Mouse (Mus musculus) limb, embryonic 14.5 days (tissue): Measurements from ENCODE around the gene Jak1. TPM values are rescaled to one million over a fixed set of nuclear protein-coding genes. Genes with fewer than 3 reads are reported as not detected.

Experiments
- ATAC-seq: fragments of 200-750 bp; cut with Nextera tagmentation; 2 replicates; pipeline ENCODE4 v1.8.0; 2017; ENCODE audit warnings: low read depth, moderate number of reproducible peaks, moderate TSS enrichment; ENCODE audit not compliant: low FRiP score
- DNase-seq: peaks from one replicate; pipeline ENCODE4 v3.0.0-alpha.2; 2015; ENCODE audit warnings: low spot score
- H3K27ac ChIP-seq: fragments of 300-500 bp; sonication (generic); replicated peaks from 2 replicates; pipeline ENCODE4 v1.5.1; 2014; ENCODE audit warnings: low read depth, mild to moderate bottlenecking, low read length, moderate library complexity, mixed read lengths
- H3K27me3 ChIP-seq: fragments of 300-500 bp; sonication (generic); 2 replicates; pipeline ENCODE4 v1.6.1; 2014; ENCODE audit warnings: low read length, mixed read lengths; ENCODE audit not compliant: control insufficient read depth, insufficient read depth
- H3K36me3 ChIP-seq: fragments of 300-500 bp; sonication (generic); 2 replicates; pipeline ENCODE4 v1.6.1; 2014; ENCODE audit warnings: mild to moderate bottlenecking, low read length, moderate library complexity, mixed read lengths; ENCODE audit not compliant: control insufficient read depth, insufficient read depth
- H3K4me1 ChIP-seq: fragments of 300-500 bp; sonication (generic); 2 replicates; pipeline ENCODE4 v1.6.1; 2014; ENCODE audit warnings: antibody characterized with exemption, low read length, mixed read lengths; ENCODE audit not compliant: control insufficient read depth, insufficient read depth
- H3K4me2 ChIP-seq: fragments of 300-500 bp; sonication (generic); replicated peaks from 2 replicates; pipeline ENCODE4 v1.6.1; 2014; ENCODE audit warnings: low read depth, mild to moderate bottlenecking, low read length, moderate library complexity; ENCODE audit not compliant: severe bottlenecking
- H3K4me3 ChIP-seq: fragments of 300-500 bp; sonication (generic); replicated peaks from 2 replicates; pipeline ENCODE4 v1.5.1; 2014; ENCODE audit warnings: low read length
- H3K9ac ChIP-seq: fragments of 300-500 bp; sonication (generic); 2 replicates; pipeline ENCODE4 v1.6.1; 2014; ENCODE audit warnings: mild to moderate bottlenecking, low read depth, low read length, moderate library complexity; ENCODE audit not compliant: severe bottlenecking
- H3K9me3 ChIP-seq: fragments of 300-500 bp; sonication (generic); 2 replicates; pipeline ENCODE4 v1.6.1; 2016; ENCODE audit warnings: low read length; ENCODE audit not compliant: control insufficient read depth
- POLR2A ChIP-seq: fragments of 200-500 bp; IDR thresholded peaks from 2 replicates; pipeline ENCODE4 v1.8.0; 2012; ENCODE audit warnings: inconsistent platforms, mild to moderate bottlenecking, moderate library complexity, borderline replicate concordance; ENCODE audit not compliant: insufficient read depth, insufficient read length; ENCODE audit errors: extremely low read depth
- WGBS: fragments of 180-500 bp; shearing (Covaris S2); extraction: QIAGEN DNeasy Blood & Tissue Kit; methylation state at CpG from one replicate; pipeline ENCODE4 v1.1.7; 2014; 5-methylcytosine and 5-hydroxymethylcytosine counted together
- polyA plus RNA-seq, 2 experiments: library from polyadenylated mRNA; depleted of rRNA in 1 of 2; stranded (reverse) in 1 of 2; unstranded in 1 of 2; fragments of >200 nt; fragmentation: Nextera tagmentation in 1 of 2; extraction: Ambion mirVana in 1 of 2; gene quantifications; 2 replicates each; pipeline versions ENCODE4 v1.2.1 to v1.2.3; 2012 to 2014

Gene Jak1
- polyA plus RNA-seq, 2 experiments: 59.7 to 105 TPM

- DNase-seq: no peak
- no peak for ATAC-seq
- no peak overlapping the region for H3K9ac ChIP-seq
- peaks cover 8% of the 10 kb centered on the region; the same call in 1 of the 2 replicates for H3K4me1 ChIP-seq
- H3K9me3 ChIP-seq: no peaks in the 10 kb centered on the region
- TF ChIP-seq POLR2A: no peak
- no peaks in the 10 kb centered on the region for H3K27me3 ChIP-seq
- no peaks in the 10 kb centered on the region for H3K36me3 ChIP-seq
- no peak overlapping the region for H3K4me2 ChIP-seq
- WGBS: 83% methylated on average over 7 of the region's 7 CpGs
- H3K27ac ChIP-seq: no peak overlapping the region
- no peak overlapping the region for H3K4me3 ChIP-seq
Observed at GRCm38 (mm10) chr4:101254015-101254414, 11.1 kb downstream of the Jak1 start.

- Histone ChIP-seq H3K36me3 (no peaks in the 10 kb centered on the region), H3K9ac (no peak overlapping the region), H3K9me3 (no peaks in the 10 kb centered on the region), H3K4me3 (no peak overlapping the region), H3K4me1 (peaks cover 8% of the 10 kb centered on the region; the same call in 1 of the 2 replicates), H3K27me3 (no peaks in the 10 kb centered on the region), H3K27ac (no peak overlapping the region), H3K4me2 (no peak overlapping the region)
- DNase-seq (no peak), ATAC-seq (no peak)
- WGBS: 36% methylated on average over 13 of the region's 13 CpGs
- TF ChIP-seq POLR2A: no peak
Observed at GRCm38 (mm10) chr4:101252781-101253622, 12.1 kb downstream of the Jak1 start.

GRCm38 (mm10) chr4:101252016-101252415 lies 13.1 kb downstream of the Jak1 start:
- Histone ChIP-seq H3K36me3 (no peaks in the 10 kb centered on the region), H3K4me1 (peaks cover 12% of the 10 kb centered on the region), H3K9ac (no peak overlapping the region), H3K27ac (no peak overlapping the region), H3K9me3 (no peaks in the 10 kb centered on the region), H3K4me3 (no peak overlapping the region), H3K27me3 (no peaks in the 10 kb centered on the region), H3K4me2 (no peak overlapping the region)
- no peak for TF ChIP-seq POLR2A
- DNase-seq (no peak), ATAC-seq (no peak)

- Histone ChIP-seq H3K27ac (no peak overlapping the region), H3K4me3 (no peak overlapping the region), H3K36me3 (no peaks in the 10 kb centered on the region), H3K4me1 (peaks cover 12% of the 10 kb centered on the region), H3K27me3 (no peaks in the 10 kb centered on the region), H3K9ac (no peak overlapping the region), H3K4me2 (no peak overlapping the region), H3K9me3 (no peaks in the 10 kb centered on the region)
- DNase-seq: no peak
- WGBS: 48% methylated on average over 6 of the region's 6 CpGs
- ATAC-seq: no peak
- no peak for TF ChIP-seq POLR2A
Observed at GRCm38 (mm10) chr4:101249977-101250743, 14.9 kb downstream of the Jak1 start.

GRCm38 (mm10) chr4:101247355-101247754 lies 17.7 kb downstream of the Jak1 start:
- 50% methylated on average over 2 of the region's 2 CpGs for WGBS

More at GRCm38 (mm10) chr4:101247355-101247754, 17.7 kb downstream of the Jak1 start:
- Histone ChIP-seq H3K27me3 (no peaks in the 10 kb centered on the region), H3K4me3 (no peak overlapping the region), H3K9me3 (no peaks in the 10 kb centered on the region), H3K27ac (no peak overlapping the region), H3K36me3 (no peaks in the 10 kb centered on the region), H3K9ac (no peak overlapping the region), H3K4me2 (no peak overlapping the region), H3K4me1 (peaks cover 12% of the 10 kb centered on the region)
- no peak for TF ChIP-seq POLR2A
- DNase-seq (no peak), ATAC-seq (no peak)
